ENCODE assay signal across 22 mouse cellular contexts in the genomic region with DNA sequence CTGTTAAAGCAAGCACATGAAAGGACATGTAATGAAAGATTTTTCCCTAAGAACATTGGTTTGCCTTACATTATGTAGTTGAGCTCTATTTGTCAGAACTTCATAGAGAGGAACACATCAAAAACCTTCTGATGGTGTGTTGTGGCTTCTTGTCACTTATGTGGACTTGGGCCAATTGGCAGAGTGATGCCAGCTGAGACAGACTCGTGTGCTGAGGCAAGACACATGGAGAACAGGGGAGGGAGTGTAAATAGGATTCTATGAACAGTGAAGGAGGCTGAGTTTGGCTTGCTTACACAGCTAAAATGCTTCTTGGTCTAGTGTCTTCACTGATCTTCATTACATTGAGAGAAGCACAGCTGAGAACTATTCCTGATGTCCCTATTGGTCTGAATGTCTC. TPM values are rescaled to one million over a fixed set of nuclear protein-coding genes. Genes with fewer than 3 reads are reported as not detected.
DNase-seq lines count a peak whose midpoint lies in the region; ATAC-seq lines count a peak whose summit lies in the region.
"Had no signal": no experiment of that assay in that cellular context is flagged by ENCODE, and none has a peak within 500 bp of the region (broad histone marks: within the 10 kb centered on the region; RNA-seq: fewer than 3 reads in every experiment).

No protein-coding gene starts in this region.

- H3K4me3 ChIP-seq in lung, embryonic 16.5 days (ENCODE audit: low read length): no peak overlapping the region
- H3K4me3 ChIP-seq: embryonic facial prominence, embryonic 12.5 days; embryonic facial prominence, embryonic 15.5 days; forebrain, embryonic 12.5 days; forebrain, embryonic 15.5 days; hindbrain, embryonic 12.5 days; hindbrain, embryonic 15.5 days had no signal

- H3K36me3 ChIP-seq in lung, embryonic 16.5 days (ENCODE audit: control insufficient read depth, insufficient read depth, low read length): no peaks in the 10 kb centered on the region
- H3K36me3 ChIP-seq: embryonic facial prominence, embryonic 12.5 days; embryonic facial prominence, embryonic 15.5 days; forebrain, embryonic 12.5 days; forebrain, embryonic 15.5 days; hindbrain, embryonic 12.5 days; hindbrain, embryonic 15.5 days had no signal

- no peaks in the 10 kb centered on the region for H3K27me3 ChIP-seq in lung, embryonic 16.5 days (ENCODE audit: control insufficient read depth, insufficient read depth, low read depth, low read length)
- H3K27me3 ChIP-seq: embryonic facial prominence, embryonic 12.5 days; embryonic facial prominence, embryonic 15.5 days; forebrain, embryonic 12.5 days; forebrain, embryonic 15.5 days; hindbrain, embryonic 12.5 days; hindbrain, embryonic 15.5 days had no signal

- no peaks in the 10 kb centered on the region for H3K4me1 ChIP-seq in lung, embryonic 16.5 days (replicated peaks; ENCODE audit: control insufficient read depth, insufficient read depth, low read length)
- H3K4me1 ChIP-seq: embryonic facial prominence, embryonic 12.5 days; embryonic facial prominence, embryonic 15.5 days; forebrain, embryonic 12.5 days; forebrain, embryonic 15.5 days; hindbrain, embryonic 12.5 days; hindbrain, embryonic 15.5 days had no signal

- ATAC-seq in lung, embryonic 16.5 days (ENCODE audit: low read depth): peak; percentile 74
- ATAC-seq in erythroid progenitor cell, adult 5-6 weeks (replicated peaks; ENCODE audit: low FRiP score, poor library complexity, severe bottlenecking): no peak
- ATAC-seq: activated CD4-positive, CD25-positive, alpha-beta regulatory T cell, adult 4 months; forebrain, embryonic 15.5 days had no signal

- H3K4me2 ChIP-seq in lung, embryonic 16.5 days (ENCODE audit: low read depth, low read length): no peak overlapping the region
- H3K4me2 ChIP-seq: embryonic facial prominence, embryonic 12.5 days; embryonic facial prominence, embryonic 15.5 days; forebrain, embryonic 12.5 days; forebrain, embryonic 15.5 days; heart, embryonic 11.5 days; hindbrain, embryonic 12.5 days; hindbrain, embryonic 15.5 days had no signal

- no peak overlapping the region for H3K27ac ChIP-seq in lung, embryonic 16.5 days (ENCODE audit: low read length)
- H3K27ac ChIP-seq: embryonic facial prominence, embryonic 12.5 days; embryonic facial prominence, embryonic 15.5 days; forebrain, embryonic 12.5 days; forebrain, embryonic 15.5 days; hindbrain, embryonic 12.5 days; hindbrain, embryonic 15.5 days had no signal

- H3K9ac ChIP-seq in lung, embryonic 16.5 days (ENCODE audit: low read length): no peak overlapping the region
- H3K9ac ChIP-seq: embryonic facial prominence, embryonic 12.5 days; embryonic facial prominence, embryonic 15.5 days; forebrain, embryonic 12.5 days; forebrain, embryonic 15.5 days; hindbrain, embryonic 12.5 days; hindbrain, embryonic 15.5 days had no signal

- no peaks in the 10 kb centered on the region for H3K9me3 ChIP-seq in lung, embryonic 16.5 days (ENCODE audit: control insufficient read depth, low read length)
- H3K9me3 ChIP-seq: embryonic facial prominence, embryonic 12.5 days; embryonic facial prominence, embryonic 15.5 days; forebrain, embryonic 12.5 days; forebrain, embryonic 15.5 days; hindbrain, embryonic 12.5 days; hindbrain, embryonic 15.5 days had no signal

- DNase-seq in layer of hippocampus, adult 9-11 months: peak; percentile 2
- no peak for DNase-seq in layer of hippocampus, postnatal 10 days (ENCODE audit: low spot score in 2 of 2)
- DNase-seq in lung, postnatal 36 days: no peak
- peak; percentile 31 for DNase-seq in lung, postnatal 10 days
- DNase-seq: adrenal gland, adult 8-10 months; adrenal gland, postnatal 25 days; cerebellum, adult 11 months; cerebellum, adult 2 months; cerebellum, adult 9-11 months; cerebellum, postnatal 25 days; gastrocnemius, postnatal 10 days; gastrocnemius, postnatal 36 days had no signal

- WGBS in lung, embryonic 16.5 days: 17% methylated on average over 1 of the region's 1 CpGs

RNA-seq across cellular contexts. Expression of a gene that starts 35.6 kb away (rescaled TPM):
- total RNA-seq in layer of hippocampus, postnatal 10 days (2021): 10 to 100 TPM; 13.6 to 14.8 TPM
- 1.3 TPM in 2 replicates for polyA plus RNA-seq in lung, embryonic 16.5 days (2015; fragmentation: Nextera tagmentation; extraction: Ambion mirVana)
- total RNA-seq in erythroid progenitor cell, adult 5-6 weeks (2015; ENCODE audit: low replicate concordance): 1.4 and 3.8 TPM in 2 replicates
- 0.53 and 1.4 TPM in 2 replicates for total RNA-seq in erythroid progenitor cell, adult 5-6 weeks (2017; ENCODE audit: low replicate concordance)

Comparison
In these comparisons a context has a peak if more than half of its experiments do, and no peak if none do; other contexts are left out.
1. DNase-seq: peak in layer of hippocampus, adult 9-11 months (single experiment) and lung, postnatal 10 days (single experiment); none in layer of hippocampus, postnatal 10 days (0 of 2) and lung, postnatal 36 days (single experiment).